9 mouse cellular contexts compared by ENCODE assay signal in the genomic region with DNA sequence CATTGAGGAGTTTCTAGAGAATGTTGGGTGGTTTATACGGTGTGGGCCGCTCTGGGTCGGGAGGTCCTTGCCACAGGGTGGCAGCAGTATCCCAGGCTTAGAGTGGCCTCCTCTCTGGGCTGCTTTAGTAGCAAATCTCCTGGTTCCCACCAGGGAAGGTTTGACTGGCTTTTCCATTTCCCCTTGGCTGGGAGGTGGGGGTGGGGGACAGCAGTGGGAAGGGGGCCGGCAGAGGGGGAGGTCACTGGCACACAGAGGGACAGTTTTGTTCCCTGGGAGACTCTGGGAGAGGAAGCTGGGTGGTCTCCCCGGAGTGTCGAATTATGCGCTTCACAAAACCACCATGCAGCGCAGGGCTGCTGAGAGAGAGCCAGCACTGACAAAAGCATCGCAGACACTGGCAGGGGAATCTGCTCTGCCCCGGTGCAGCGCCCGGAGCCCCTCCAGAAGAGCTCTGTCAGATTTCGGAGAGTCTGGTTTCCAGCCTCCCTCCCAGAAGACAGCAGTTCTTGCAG.
DNase-seq lines count a peak whose midpoint lies in the region; ATAC-seq and TF ChIP-seq lines count a peak whose summit lies in the region.
"Had no signal": no experiment of that assay in that cellular context is flagged by ENCODE, and none has a peak within 500 bp of the region (broad histone marks: within the 10 kb centered on the region; RNA-seq: fewer than 3 reads in every experiment).

No protein-coding gene starts in this region.

- peak overlapping the region; percentile 10 for H3K9ac ChIP-seq in hindbrain, postnatal 0 days (replicated peaks; ENCODE audit: low read length)

- TF ChIP-seq CTCF in gastrocnemius, adult 2 months (IDR thresholded peaks at IDR 0.05), result peak; percentile 73
- TF ChIP-seq CTCF in hindbrain, postnatal 0 days (IDR thresholded peaks at IDR 0.05; ENCODE audit: low read depth), result peak; percentile 85

- peak; percentile 92 for ATAC-seq in hindbrain, postnatal 0 days
- no peak for ATAC-seq in monocyte, adult 5-6 weeks (replicated peaks; ENCODE audit: insufficient number of reproducible peaks, low FRiP score, low TSS enrichment, poor library complexity, severe bottlenecking)

- H3K36me3 ChIP-seq in hindbrain, postnatal 0 days (ENCODE audit: insufficient read depth, low read length), result no peaks in the 10 kb centered on the region

- intact Hi-C loops in gastrocnemius, adult 2 months (cut with DNase I), result loop anchor here (1.0 kb wide), 1 partner anchor 256 kb away; no protein-coding TSS in a partner anchor

- 0% methylated on average over 13 of the region's 13 CpGs for WGBS in hindbrain, postnatal 0 days

- peak overlapping the region; percentile 58 for H3K4me2 ChIP-seq in hindbrain, postnatal 0 days (ENCODE audit: low read depth, low read length)

- DNase-seq in adrenal gland, adult (ENCODE audit: inconsistent age in 2 of 2, low spot score in 1 of 2), result peak; percentile 46 to 83
- peak; percentile 67 to 84 for DNase-seq in cerebellum, postnatal 4 days (ENCODE audit: low spot score in 2 of 2)
- peak; percentile 71 for DNase-seq in gastrocnemius, adult 2 months
- peak; percentile 92 for DNase-seq in hindbrain, postnatal 0 days (ENCODE audit: low spot score)
- peak; percentile 56 for DNase-seq in left cerebral cortex, adult 11 months (ENCODE audit: low spot score)
- peak; percentile 72 for DNase-seq in lung, postnatal 14 days
- peak; percentile 98 for DNase-seq in retina, postnatal 1 day

- H3K4me1 ChIP-seq in hindbrain, postnatal 0 days (ENCODE audit: insufficient read depth, low read length), result peaks cover 5% of the 10 kb centered on the region; the same call in 1 of the 2 replicates

- H3K27me3 ChIP-seq in hindbrain, postnatal 0 days (ENCODE audit: insufficient read depth, low read length), result no peaks in the 10 kb centered on the region

- no peak overlapping the region for H3K27ac ChIP-seq in gastrocnemius, adult 2 months
- H3K27ac ChIP-seq in hindbrain, postnatal 0 days, result peak overlapping the region; percentile 37
- H3K27ac ChIP-seq: macrophage had no signal

- H3K9me3 ChIP-seq in hindbrain, postnatal 0 days (ENCODE audit: low read length), result no peaks in the 10 kb centered on the region

- H3K4me3 ChIP-seq in gastrocnemius, adult 2 months, result peak overlapping the region; percentile 58
- peak overlapping the region; percentile 28 for H3K4me3 ChIP-seq in hindbrain, postnatal 0 days (ENCODE audit: low read length)
